Mouse (Mus musculus) spleen, adult 2 months (tissue): Measurements from ENCODE around the gene Lhfp.

Experiments
- CTCF ChIP-seq: fragments of 200-500 bp; IDR thresholded peaks from 2 replicates; pipeline ENCODE4 v1.5.1; 2011; ENCODE audit warnings: mild to moderate bottlenecking, inconsistent platforms; ENCODE audit not compliant: insufficient read depth, insufficient read length, insufficient replicate concordance; ENCODE audit errors: extremely low read depth
- POLR2A ChIP-seq: fragments of 200-500 bp; IDR thresholded peaks from 2 replicates; pipeline ENCODE4 v1.6.1; 2011; ENCODE audit warnings: low read depth, low read length, inconsistent platforms

GRCm38 (mm10) chr3:53206509-53207224 lies 165.3 kb downstream of the Lhfp start:
- TF ChIP-seq CTCF (no peak), POLR2A (no peak)
